ENCODE assay signal across 8 mouse cellular contexts in the genomic region with DNA sequence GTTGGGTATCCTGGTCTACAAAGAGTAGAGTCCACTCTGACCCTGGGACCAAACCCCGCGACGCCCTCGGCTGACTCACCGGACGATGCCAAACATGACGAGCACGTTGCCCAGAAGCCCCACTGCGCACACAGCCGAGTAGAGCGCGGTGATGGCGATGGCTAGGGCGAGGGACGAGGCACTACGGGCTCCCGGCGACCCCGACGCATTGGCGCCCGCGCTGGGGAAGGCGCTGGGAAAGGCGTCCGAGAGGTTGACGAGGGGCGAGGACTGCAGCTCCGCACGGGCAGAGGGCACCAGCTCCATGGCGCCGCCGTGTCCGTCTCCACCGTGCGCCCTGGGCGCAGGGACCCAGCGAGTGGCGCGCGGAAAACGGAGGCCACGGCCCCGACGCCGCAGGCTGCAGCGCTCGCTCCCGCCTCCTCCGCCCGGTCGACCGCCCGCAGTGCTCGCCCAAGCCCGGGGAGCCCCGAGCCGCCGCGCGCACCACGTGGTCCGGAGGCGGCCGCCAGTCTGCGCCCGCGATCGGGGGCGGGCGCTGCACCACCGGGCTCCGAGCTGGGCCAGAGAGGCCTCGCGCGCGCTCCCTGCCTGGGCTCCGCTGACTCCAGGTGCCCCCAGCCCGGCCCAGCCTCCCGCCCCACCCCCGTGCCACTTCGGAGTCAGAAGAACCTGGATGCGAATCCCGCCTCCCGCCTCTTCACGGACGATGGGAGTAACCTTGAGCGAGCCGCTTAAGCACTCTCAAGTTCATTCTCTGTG. TPM values are rescaled to one million over a fixed set of nuclear protein-coding genes. Genes with fewer than 3 reads are reported as not detected.
A peak's percentile ranks its signal among the peaks of the same experiment; 100 is the strongest.
DNase-seq lines count a peak whose midpoint lies in the region; ATAC-seq and TF ChIP-seq lines count a peak whose summit lies in the region.

A gene (minus strand): TSS at position 407 of the 762 bp plus-strand sequence.

- TF ChIP-seq CTCF in olfactory bulb, adult 2 months (IDR thresholded peaks at IDR 0.05; ENCODE audit: insufficient read depth, low read depth, low read length): no peak

- WGBS in forebrain, embryonic 14.5 days: under 1% methylated on average over 88 of the region's 89 CpGs
- WGBS in limb, embryonic 10.5 days: 1% methylated on average over 89 of the region's 89 CpGs
- 1% methylated on average over 88 of the region's 89 CpGs for WGBS in olfactory bulb, adult 2 months

- 0 out of 2 replicates have a peak, but pooled peaks have one; percentile 41 for TF ChIP-seq POLR2A in olfactory bulb, adult 2 months (IDR thresholded peaks at IDR 0.05; ENCODE audit: insufficient read depth, low read depth, low read length)

- H3K4me2 ChIP-seq in forebrain, embryonic 14.5 days (ENCODE audit: low read length): peak within 1 kb of the TSS; percentile 61

- no peaks in the 10 kb centered on the region for H3K4me1 ChIP-seq in forebrain, embryonic 14.5 days (ENCODE audit: control insufficient read depth, insufficient read depth, low read length)
- peaks cover 18% of the 10 kb centered on the region for H3K4me1 ChIP-seq in limb, embryonic 10.5 days
- H3K4me1 ChIP-seq in olfactory bulb, adult 2 months (ENCODE audit: control insufficient read depth, insufficient read depth, low read length): peaks cover 9% of the 10 kb centered on the region; the same call in 1 of the 2 replicates

- H3K4me3 ChIP-seq in forebrain, embryonic 14.5 days (ENCODE audit: low read depth, low read length): peak within 1 kb of the TSS; percentile 33
- peak within 1 kb of the TSS; percentile 66 for H3K4me3 ChIP-seq in limb, embryonic 10.5 days
- H3K4me3 ChIP-seq in olfactory bulb, adult 2 months (ENCODE audit: insufficient read depth, low read depth, low read length): peak within 1 kb of the TSS; percentile 68

- H3K27ac ChIP-seq in forebrain, embryonic 14.5 days (ENCODE audit: low read depth, low read length): no peak within 1 kb of the TSS
- H3K27ac ChIP-seq in limb, embryonic 10.5 days: peak within 1 kb of the TSS; percentile 32; the same call in 1 of the 2 replicates
- peak within 1 kb of the TSS; percentile 78 for H3K27ac ChIP-seq in olfactory bulb, adult 2 months (ENCODE audit: insufficient read depth, low read depth, low read length)

- H3K9ac ChIP-seq in forebrain, embryonic 14.5 days (ENCODE audit: low read length): no peak within 1 kb of the TSS

- DNase-seq in layer of hippocampus, adult 18-20 months (ENCODE audit: low spot score in 2 of 2): peak in 1 of 2 experiments; percentile 53
- DNase-seq in layer of hippocampus, postnatal 14 days (ENCODE audit: low spot score in 2 of 2): no peak
- peak; percentile 35 for DNase-seq in adrenal gland, postnatal 14 days
- DNase-seq in forebrain, embryonic 14.5 days (ENCODE audit: low spot score): no peak
- DNase-seq in limb, embryonic 10.5 days (ENCODE audit: low spot score): peak; percentile 64
- DNase-seq in gastrocnemius, postnatal 10 days: no peak

- no peaks in the 10 kb centered on the region for H3K9me3 ChIP-seq in forebrain, embryonic 14.5 days (replicated peaks; ENCODE audit: control insufficient read depth, low read length)
- H3K9me3 ChIP-seq in limb, embryonic 10.5 days (replicated peaks): no peaks in the 10 kb centered on the region

- H3K27me3 ChIP-seq in forebrain, embryonic 14.5 days (replicated peaks; ENCODE audit: control insufficient read depth, insufficient read depth, low read length): peaks cover 31% of the 10 kb centered on the region
- peaks cover 62% of the 10 kb centered on the region for H3K27me3 ChIP-seq in limb, embryonic 10.5 days (ENCODE audit: low read depth, poor library complexity, severe bottlenecking)

- no peaks in the 10 kb centered on the region for H3K36me3 ChIP-seq in forebrain, embryonic 14.5 days (ENCODE audit: control insufficient read depth, insufficient read depth, low read length)
- H3K36me3 ChIP-seq in limb, embryonic 10.5 days: no peaks in the 10 kb centered on the region

- no peak for ATAC-seq in forebrain, embryonic 14.5 days
- no peak for ATAC-seq in megakaryocyte progenitor cell, adult 5-6 weeks (replicated peaks; ENCODE audit: poor library complexity)

RNA-seq across cellular contexts. Expression of the gene that starts here (rescaled TPM):
- total RNA-seq in layer of hippocampus, adult 18-20 months (2021): 10 to 100 TPM; 11.3 to 12.2 TPM
- 1 to 10 TPM; 7.5 to 8.5 TPM for total RNA-seq in layer of hippocampus, postnatal 14 days (2021)
- total RNA-seq in adrenal gland, postnatal 14 days (2021): 1.3 and 1.4 TPM in 2 replicates
- polyA plus RNA-seq in forebrain, embryonic 14.5 days (2014; fragmentation: Nextera tagmentation; extraction: Ambion mirVana): 0.05 and 0.09 TPM in 2 replicates
- 0.16 and 0.19 TPM in 2 replicates for polyA plus RNA-seq in limb, embryonic 10.5 days (2016; fragmentation: Nextera tagmentation; extraction: Ambion mirVana)
- not detected in 2 replicates for polyA plus RNA-seq in olfactory bulb, adult 2 months (2012; ENCODE audit: insufficient read depth, insufficient read length, low replicate concordance, missing spikeins)
- not detected for total RNA-seq in gastrocnemius, postnatal 10 days (2021)
- not detected in 2 replicates for total RNA-seq in megakaryocyte progenitor cell, adult 5-6 weeks (2015)
- not detected in 2 replicates for total RNA-seq in megakaryocyte progenitor cell, adult 5-6 weeks (2017)

Comparison
In these comparisons a context has a peak if more than half of its experiments do, and no peak if none do; other contexts are left out.
1. Peak in DNase-seq, H3K4me3 ChIP-seq and H3K27ac ChIP-seq in limb, embryonic 10.5 days; RNA of the gene not detected or under 1 TPM.